Mouse (Mus musculus) urinary bladder, postnatal 4 days (tissue): ENCODE results near the gene Vamp4.

Experiments used
- DNase-seq, 2 experiments: peaks; one replicate each; pipeline ENCODE4 v3.0.0; 2021 to 2022; ENCODE audit warnings: low spot score in 2 of 2

Gene Vamp4

GRCm38 (mm10) chr1:162570260-162570748 lies at the start of gene Vamp4:
Vamp4 (plus strand) TSS chr1:162570515.
- DNase-seq = peak; percentile 93 to 94

- DNase-seq = no peak
Observed at GRCm38 (mm10) chr1:162529651-162530050, 40.7 kb upstream of the Vamp4 start.

GRCm38 (mm10) chr1:162530666-162531065 lies 39.6 kb upstream of the Vamp4 start:
- no peak for DNase-seq

GRCm38 (mm10) chr1:162531584-162531983 lies 38.7 kb upstream of the Vamp4 start:
- no peak for DNase-seq

GRCm38 (mm10) chr1:162532330-162532729 lies 38.0 kb upstream of the Vamp4 start:
- no peak for DNase-seq

- DNase-seq = no peak
Observed at GRCm38 (mm10) chr1:162533766-162534560, 36.4 kb upstream of the Vamp4 start.

GRCm38 (mm10) chr1:162543231-162543630 lies 27.1 kb upstream of the Vamp4 start:
- DNase-seq = no peak

- no peak for DNase-seq
Observed at GRCm38 (mm10) chr1:162547607-162548006, 22.7 kb upstream of the Vamp4 start.

- DNase-seq = peak; percentile 81 to 88
Observed at GRCm38 (mm10) chr1:162548016-162548916, 22.0 kb upstream of the Vamp4 start, which contains the start of gene Mettl13. Mettl13 (minus strand) TSS chr1:162548551.

GRCm38 (mm10) chr1:162548917-162549613 lies 21.2 kb upstream of the Vamp4 start:
- no peak for DNase-seq

GRCm38 (mm10) chr1:162549615-162550283 lies 20.6 kb upstream of the Vamp4 start:
- DNase-seq = no peak

GRCm38 (mm10) chr1:162552956-162553355 lies 17.4 kb upstream of the Vamp4 start:
- DNase-seq = no peak

GRCm38 (mm10) chr1:162554193-162554592 lies 16.1 kb upstream of the Vamp4 start:
- DNase-seq = no peak

GRCm38 (mm10) chr1:162563236-162563635 lies 7.1 kb upstream of the Vamp4 start:
- DNase-seq = no peak

- no peak for DNase-seq
Observed at GRCm38 (mm10) chr1:162564992-162565391, 5.3 kb upstream of the Vamp4 start.

GRCm38 (mm10) chr1:162567351-162567750 lies 3.0 kb upstream of the Vamp4 start:
- DNase-seq = no peak

- DNase-seq = no peak
Observed at GRCm38 (mm10) chr1:162570931-162571601, 751 bp downstream of the Vamp4 start.

- no peak for DNase-seq
Observed at GRCm38 (mm10) chr1:162575098-162575497, 4.8 kb downstream of the Vamp4 start.

GRCm38 (mm10) chr1:162582884-162583283 lies 12.6 kb downstream of the Vamp4 start:
- no peak for DNase-seq

- DNase-seq = no peak
Observed at GRCm38 (mm10) chr1:162586282-162586681, 16.0 kb downstream of the Vamp4 start.

- no peak for DNase-seq
Observed at GRCm38 (mm10) chr1:162588606-162589005, 18.3 kb downstream of the Vamp4 start.
